Mouse (Mus musculus) ES-E14 (cell line): ENCODE data around the gene Tbc1d20.

Source experiments
- HCFC1 ChIP-seq: IDR thresholded peaks from 2 replicates; pipeline ENCODE4 v1.6.1; 2012; ENCODE audit warnings: low read length, inconsistent platforms, borderline replicate concordance; ENCODE audit not compliant: insufficient read depth
- ZC3H11A ChIP-seq: IDR thresholded peaks from 2 replicates; pipeline ENCODE4 v1.6.1; 2012; ENCODE audit warnings: low read depth, mild to moderate bottlenecking, inconsistent platforms, low read length, borderline replicate concordance
- ZNF384 ChIP-seq: IDR thresholded peaks from 2 replicates; pipeline ENCODE4 v1.6.1; 2012; ENCODE audit warnings: low read depth, low read length, inconsistent platforms

DNA sequence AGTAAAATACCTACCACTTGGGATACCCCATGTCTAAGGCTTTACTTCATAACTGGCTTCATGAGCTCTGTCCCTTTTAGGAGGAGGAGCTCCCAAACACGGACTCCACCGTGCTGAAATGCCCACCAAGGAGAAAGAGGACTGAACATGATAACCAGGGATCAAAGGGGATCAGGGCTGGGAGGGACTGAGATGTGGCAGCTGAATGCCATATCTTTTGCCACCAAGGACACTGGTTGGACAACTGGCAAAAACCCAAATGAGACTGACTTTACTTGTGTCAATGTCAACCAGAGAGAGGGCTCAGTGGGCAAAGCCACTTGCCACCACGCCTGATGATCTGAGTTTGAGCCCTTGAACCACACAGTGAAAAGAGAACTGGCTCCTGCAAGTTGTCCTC is 31.2 kb downstream of the Tbc1d20 start:
- no peak for TF ChIP-seq ZC3H11A
- TF ChIP-seq ZNF384 = no peak
- no peak for TF ChIP-seq HCFC1
